Mouse (Mus musculus): ENCODE measurements at regions not wholly inside any gene's neighbourhood (a gene's known extent, or its start where the extent isn't known, plus 50 kb on each side); places are given as distances from the start of the nearest gene placed in this dataset.
"Not testable (repeated sequence)": the region's sequence is repeated elsewhere in the genome, so short reads cannot be mapped to it uniquely, and the experiment has no call there.

DNA sequence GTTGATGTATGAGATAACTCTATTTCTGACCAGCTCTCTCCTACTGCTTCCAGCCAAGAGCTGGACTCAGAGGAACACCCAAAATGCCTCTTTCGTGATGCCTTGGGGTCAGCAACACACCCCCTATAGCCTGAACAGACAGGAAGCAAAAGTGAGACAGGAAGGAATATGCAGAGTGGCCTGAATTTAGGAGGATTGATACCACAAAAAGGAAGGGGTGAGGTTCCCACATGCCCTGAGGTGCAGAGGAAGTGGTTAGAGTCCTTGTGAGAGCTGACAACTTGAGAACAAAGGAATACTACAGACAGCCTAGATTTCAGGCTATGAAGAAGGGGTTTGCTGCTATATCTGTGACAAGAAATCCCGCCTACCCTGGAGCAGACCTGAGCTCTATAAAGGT, 129.6 kb upstream of the Rps6ka3 start:
- WGBS = 89% methylated on average over 2 of the region's 2 CpGs
- ATAC-seq (ENCODE audit: low read depth) = no peak
- H3K4me2 ChIP-seq = no peak overlapping the region
- H3K27ac ChIP-seq (replicated peaks) = no peak overlapping the region
- H3K4me3 ChIP-seq = no peak overlapping the region
- no peaks in the 10 kb centered on the region for H3K9me3 ChIP-seq
- no peaks in the 10 kb centered on the region for H3K4me1 ChIP-seq (replicated peaks)
- no peaks in the 10 kb centered on the region for H3K36me3 ChIP-seq
- H3K27me3 ChIP-seq = no peaks in the 10 kb centered on the region
- H3K9ac ChIP-seq = no peak overlapping the region

- 93% methylated on average over 6 of the region's 6 CpGs for WGBS
- not testable (repeated sequence) for ATAC-seq (ENCODE audit: low read depth); H3K4me2 ChIP-seq; H3K27ac ChIP-seq (replicated peaks); H3K4me1 ChIP-seq (replicated peaks); H3K9ac ChIP-seq; H3K36me3 ChIP-seq; H3K9me3 ChIP-seq; H3K27me3 ChIP-seq; H3K4me3 ChIP-seq
These were observed 99.5 kb upstream of the Rps6ka3 start for GRCm38 (mm10) chrX:159110651-159111050.

DNA sequence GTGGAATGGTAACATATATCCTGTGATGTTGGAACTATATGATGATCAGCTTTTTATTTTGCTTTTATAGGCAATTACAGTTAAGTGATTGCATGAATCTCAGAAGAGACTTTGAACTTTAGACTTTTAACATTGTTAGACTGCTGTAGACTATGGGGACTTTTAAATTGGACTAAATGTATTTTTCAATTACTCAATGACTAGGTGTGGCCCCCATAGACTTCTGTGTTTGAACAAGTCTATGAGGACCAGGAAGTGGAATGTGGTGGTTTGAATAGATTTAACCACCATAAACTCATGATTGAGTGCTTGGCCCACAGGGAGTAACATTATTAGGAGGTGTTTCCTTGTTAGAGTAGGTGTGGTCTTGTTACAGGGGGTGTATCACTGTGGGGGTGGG, 93.9 kb upstream of the Rps6ka3 start:
- H3K4me3 ChIP-seq = no peak overlapping the region
- H3K36me3 ChIP-seq = no peaks in the 10 kb centered on the region
- no peak overlapping the region for H3K4me2 ChIP-seq
- no peaks in the 10 kb centered on the region for H3K27me3 ChIP-seq
- no peak for ATAC-seq (ENCODE audit: low read depth)
- no peaks in the 10 kb centered on the region for H3K9me3 ChIP-seq
- no peak overlapping the region for H3K27ac ChIP-seq (replicated peaks)
- no peak overlapping the region for H3K9ac ChIP-seq
- H3K4me1 ChIP-seq (replicated peaks) = no peaks in the 10 kb centered on the region

DNA sequence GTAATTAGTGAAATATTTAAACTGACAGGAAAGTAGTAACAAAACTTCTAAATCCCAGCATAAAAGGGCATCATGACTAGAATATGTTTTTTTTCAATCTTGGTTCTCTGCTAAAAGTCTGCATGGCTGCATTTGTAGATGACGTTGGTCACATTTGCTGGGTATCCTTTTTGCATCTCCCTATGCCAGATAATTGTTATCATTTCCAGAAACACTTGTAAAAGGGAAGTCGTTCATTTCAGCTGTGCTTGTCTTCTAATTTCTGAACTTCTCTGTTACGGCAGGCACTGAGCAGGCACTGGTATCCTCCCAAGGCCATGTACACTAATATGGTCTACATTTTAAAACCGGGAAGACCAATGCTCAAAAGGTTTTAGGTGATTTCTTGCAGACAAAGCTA, 69.6 kb upstream of the Rps6ka3 start:
- 78% methylated on average over 4 of the region's 4 CpGs for WGBS

GRCm38 (mm10) chrX:159143278-159143677, 66.8 kb upstream of the Rps6ka3 start:
- H3K27ac ChIP-seq (replicated peaks) = no peak overlapping the region

More for the DNA sequence above, 69.6 kb upstream of the Rps6ka3 start:
- no peaks in the 10 kb centered on the region for H3K36me3 ChIP-seq
- H3K27ac ChIP-seq (replicated peaks) = no peak overlapping the region
- no peak overlapping the region for H3K4me3 ChIP-seq
- no peaks in the 10 kb centered on the region for H3K4me1 ChIP-seq (replicated peaks)
- ATAC-seq (ENCODE audit: low read depth) = no peak
- H3K9me3 ChIP-seq = no peaks in the 10 kb centered on the region
- H3K27me3 ChIP-seq = no peaks in the 10 kb centered on the region
- no peak overlapping the region for H3K4me2 ChIP-seq
- H3K9ac ChIP-seq = no peak overlapping the region

DNA sequence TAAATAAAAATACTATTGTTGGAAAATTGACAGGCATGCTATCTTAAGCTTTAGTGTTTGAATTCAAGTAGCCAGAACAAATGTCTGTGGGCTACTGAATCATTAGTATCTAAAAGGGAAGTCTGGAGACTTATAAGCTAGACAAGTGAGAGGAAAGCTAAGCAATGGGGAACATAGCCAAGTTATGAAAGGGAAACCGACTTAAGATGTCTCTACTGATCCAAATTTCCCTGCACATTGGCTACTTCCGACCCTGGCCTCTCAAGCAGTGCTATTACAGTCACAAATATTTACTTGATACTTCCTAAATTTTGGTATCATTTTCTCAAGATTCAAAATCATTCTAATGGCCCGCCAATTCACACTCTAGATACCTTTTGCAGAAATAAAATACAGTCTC, 65.4 kb upstream of the Rps6ka3 start:
- WGBS = 78% methylated on average over 3 of the region's 3 CpGs

More at GRCm38 (mm10) chrX:159143278-159143677, 66.8 kb upstream of the Rps6ka3 start:
- ATAC-seq (ENCODE audit: low read depth) = no peak
- no peaks in the 10 kb centered on the region for H3K4me1 ChIP-seq (replicated peaks)
- H3K4me2 ChIP-seq = no peak overlapping the region
- H3K4me3 ChIP-seq = no peak overlapping the region
- no peaks in the 10 kb centered on the region for H3K27me3 ChIP-seq
- 80% methylated on average over 4 of the region's 4 CpGs for WGBS
- no peaks in the 10 kb centered on the region for H3K36me3 ChIP-seq
- H3K9me3 ChIP-seq = no peaks in the 10 kb centered on the region
- no peak overlapping the region for H3K9ac ChIP-seq

DNA sequence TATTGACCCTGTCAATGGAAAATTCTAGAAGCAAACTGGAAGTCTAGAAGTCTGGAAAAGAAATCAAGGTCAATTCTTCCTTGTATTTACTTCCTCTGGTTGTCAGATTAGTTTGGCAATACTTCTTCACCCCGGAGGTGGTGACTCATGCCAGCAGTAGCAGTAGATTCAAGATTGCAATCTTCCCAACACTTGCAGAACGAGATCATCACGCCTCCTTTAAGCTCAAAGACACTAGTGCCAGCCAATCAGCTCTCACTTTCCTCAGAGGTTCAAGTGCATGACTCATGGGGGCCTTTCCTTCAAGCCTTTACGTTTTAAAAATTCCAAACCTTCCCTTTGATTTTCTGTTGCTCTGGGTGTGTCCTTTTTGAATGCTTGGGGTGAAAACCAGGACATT, 64.9 kb upstream of the Rps6ka3 start:
- 80% methylated on average over 4 of the region's 4 CpGs for WGBS
- ATAC-seq (ENCODE audit: low read depth) = no peak
- H3K4me2 ChIP-seq = no peak overlapping the region
- H3K36me3 ChIP-seq = no peaks in the 10 kb centered on the region
- no peak overlapping the region for H3K4me3 ChIP-seq
- H3K4me1 ChIP-seq (replicated peaks) = no peaks in the 10 kb centered on the region
- no peak overlapping the region for H3K9ac ChIP-seq
- H3K27ac ChIP-seq (replicated peaks) = no peak overlapping the region
- H3K27me3 ChIP-seq = no peaks in the 10 kb centered on the region
- no peaks in the 10 kb centered on the region for H3K9me3 ChIP-seq

More for the DNA sequence above, 65.4 kb upstream of the Rps6ka3 start:
- Histone ChIP-seq H3K4me2 (no peak overlapping the region), H3K27me3 (no peaks in the 10 kb centered on the region), H3K9me3 (no peaks in the 10 kb centered on the region), H3K27ac (replicated peaks) (no peak overlapping the region), H3K4me3 (no peak overlapping the region), H3K4me1 (replicated peaks) (no peaks in the 10 kb centered on the region), H3K9ac (no peak overlapping the region), H3K36me3 (no peaks in the 10 kb centered on the region)
- ATAC-seq (ENCODE audit: low read depth) = no peak

GRCm38 (mm10) chrX:159155786-159156185, 54.3 kb upstream of the Rps6ka3 start:
- Histone ChIP-seq H3K27ac (replicated peaks) (no peak overlapping the region), H3K4me3 (no peak overlapping the region), H3K4me1 (replicated peaks) (no peaks in the 10 kb centered on the region), H3K4me2 (no peak overlapping the region), H3K9ac (no peak overlapping the region), H3K27me3 (no peaks in the 10 kb centered on the region), H3K9me3 (no peaks in the 10 kb centered on the region), H3K36me3 (no peaks in the 10 kb centered on the region)
- 78% methylated on average over 5 of the region's 5 CpGs for WGBS
- no peak for ATAC-seq (ENCODE audit: low read depth)

DNA sequence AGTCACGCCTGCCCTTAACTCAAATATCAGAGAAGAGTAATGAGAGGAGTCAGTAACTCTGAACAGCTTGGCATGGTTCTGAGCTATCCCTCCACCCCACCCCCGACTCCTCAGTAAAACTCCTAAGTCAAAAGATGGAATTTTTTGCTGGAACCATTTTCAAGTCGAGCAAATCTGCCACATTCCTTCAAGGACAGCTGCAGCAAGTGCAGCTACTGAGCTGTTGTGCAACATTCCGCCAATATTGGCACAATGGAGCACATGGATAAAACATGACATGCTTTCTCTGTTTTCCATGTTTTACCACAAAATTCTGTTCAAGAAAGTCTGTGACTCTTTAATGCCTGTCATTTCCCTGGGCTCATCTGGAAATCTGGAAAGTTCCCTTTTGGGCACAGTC, 53.1 kb upstream of the Rps6ka3 start:
- H3K27ac ChIP-seq (replicated peaks) = no peak overlapping the region
- H3K9me3 ChIP-seq = no peaks in the 10 kb centered on the region
- no peaks in the 10 kb centered on the region for H3K36me3 ChIP-seq
- no peak for ATAC-seq (ENCODE audit: low read depth)
- H3K4me2 ChIP-seq = no peak overlapping the region
- H3K27me3 ChIP-seq = no peaks in the 10 kb centered on the region
- H3K4me3 ChIP-seq = no peak overlapping the region
- no peak overlapping the region for H3K9ac ChIP-seq
- WGBS = 72% methylated on average over 4 of the region's 4 CpGs
- no peaks in the 10 kb centered on the region for H3K4me1 ChIP-seq (replicated peaks)

DNA sequence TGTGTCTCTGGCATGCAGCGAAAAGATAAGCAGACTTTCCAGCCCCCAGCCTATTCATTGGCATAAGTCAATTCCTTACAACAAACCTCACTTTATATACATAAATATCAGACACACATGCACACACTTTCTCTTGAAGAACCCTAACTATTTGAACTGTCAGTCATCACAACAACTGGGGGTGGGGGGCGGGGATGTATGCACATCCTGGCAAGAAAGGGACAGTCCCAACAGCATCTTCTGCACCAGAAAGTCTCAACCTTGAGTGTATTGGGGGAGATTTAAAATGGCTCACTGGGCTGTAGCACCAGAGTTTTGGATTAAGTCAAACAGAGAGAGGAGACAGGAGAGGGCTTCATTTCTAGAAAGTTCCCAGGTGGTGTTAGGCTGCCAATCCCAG, 50.4 kb upstream of the Rps6ka3 start:
- no peaks in the 10 kb centered on the region for H3K9me3 ChIP-seq
- no peak for ATAC-seq (ENCODE audit: low read depth)
- no peaks in the 10 kb centered on the region for H3K36me3 ChIP-seq
- H3K27ac ChIP-seq (replicated peaks) = no peak overlapping the region
- no peaks in the 10 kb centered on the region for H3K4me1 ChIP-seq (replicated peaks)
- H3K27me3 ChIP-seq = no peaks in the 10 kb centered on the region
- 93% methylated on average over 2 of the region's 2 CpGs for WGBS
- no peak overlapping the region for H3K9ac ChIP-seq
- no peak overlapping the region for H3K4me3 ChIP-seq
- no peak overlapping the region for H3K4me2 ChIP-seq
